Mouse (Mus musculus) G1E (cell line): ENCODE results near the gene Carmil1.

ENCODE experiments used
- CTCF ChIP-seq: IDR thresholded peaks from 2 replicates; pipeline ENCODE4 v1.5.1; 2012; ENCODE audit warnings: low read depth, low read length, inconsistent platforms, mixed read lengths
- GATA1 ChIP-seq: IDR thresholded peaks from 2 replicates; pipeline ENCODE4 v1.6.1; 2012; ENCODE audit warnings: borderline replicate concordance, low read length, inconsistent platforms, mixed read lengths
- POLR2AphosphoS5 ChIP-seq: IDR thresholded peaks from 2 replicates; pipeline ENCODE4 v1.6.1; 2012; ENCODE audit warnings: low read depth, low read length, inconsistent platforms; ENCODE audit not compliant: insufficient replicate concordance

GRCm38 (mm10) chr13:24247928-24248327, 32.7 kb downstream of the Carmil1 start:
- TF ChIP-seq CTCF = no peak
- no peak for TF ChIP-seq POLR2AphosphoS5
- TF ChIP-seq GATA1 = no peak
